Mouse (Mus musculus) liver, adult 2 months (tissue): Measurements from ENCODE around the gene Dnase1.

Source experiments
- CTCF ChIP-seq: fragments of 200-500 bp; IDR thresholded peaks from 2 replicates; pipeline ENCODE4 v1.5.1; 2011; ENCODE audit warnings: low read depth, low read length, control low read depth
- POLR2A ChIP-seq: fragments of 200-500 bp; IDR thresholded peaks from 2 replicates; pipeline ENCODE4 v1.6.1; 2011; ENCODE audit warnings: low read length, control low read depth; ENCODE audit not compliant: insufficient read depth; ENCODE audit errors: extremely low read depth

DNA sequence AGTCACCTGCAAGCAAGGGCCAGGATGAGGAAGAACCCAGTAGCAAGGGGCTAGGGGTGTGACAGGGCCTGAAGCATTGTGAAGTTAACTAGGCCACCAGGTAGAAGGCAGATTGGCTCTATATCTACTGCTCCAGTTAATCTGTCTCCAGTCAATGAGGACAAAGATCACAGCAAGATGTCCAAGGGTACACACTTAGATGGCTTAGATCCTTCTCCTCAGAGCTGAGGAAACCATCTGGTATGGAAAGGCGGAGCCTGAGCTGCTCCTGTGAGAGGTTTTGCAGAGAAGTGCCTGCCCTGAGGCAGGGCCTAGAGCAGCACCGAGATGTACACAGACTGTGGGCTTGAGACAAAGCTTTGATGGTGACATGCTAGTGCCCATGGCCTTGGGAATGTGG is 7.4 kb downstream of the Dnase1 start:
- TF ChIP-seq CTCF (no peak), POLR2A (no peak)
